Mouse (Mus musculus): ENCODE results near the gene Rhebl1. TPM values are rescaled to one million over a fixed set of nuclear protein-coding genes. Genes with fewer than 3 reads are reported as not detected.

Rhebl1 gene
- total RNA-seq, 2 experiments from 2014 or later = 1.3 TPM

- peak; percentile 93 for DNase-seq (ENCODE audit: low spot score)
Measured at GRCm38 (mm10) chr15:98871916-98872888, 22.1 kb downstream of the Rhebl1 start.

- DNase-seq (ENCODE audit: low spot score) = no peak
Measured at GRCm38 (mm10) chr15:98871070-98871915, 23.0 kb downstream of the Rhebl1 start, which contains the start of gene Kmt2d. TSS of gene Kmt2d (minus strand) at chr15:98871204.

- DNase-seq (ENCODE audit: low spot score) = peak; percentile 48
Measured at GRCm38 (mm10) chr15:98870179-98871069, 23.9 kb downstream of the Rhebl1 start.

- no peak for DNase-seq (ENCODE audit: low spot score)
Measured at GRCm38 (mm10) chr15:98869342-98870178, 24.8 kb downstream of the Rhebl1 start.

- DNase-seq (ENCODE audit: low spot score) = no peak
Measured at GRCm38 (mm10) chr15:98868346-98869063, 25.8 kb downstream of the Rhebl1 start.

GRCm38 (mm10) chr15:98867321-98867720, 27.0 kb downstream of the Rhebl1 start:
- peak; percentile 69 for DNase-seq (ENCODE audit: low spot score)

- DNase-seq (ENCODE audit: low spot score) = no peak
Measured at GRCm38 (mm10) chr15:98866501-98866900, 27.8 kb downstream of the Rhebl1 start.

- DNase-seq (ENCODE audit: low spot score) = no peak
Measured at GRCm38 (mm10) chr15:98865771-98866170, 28.6 kb downstream of the Rhebl1 start.

GRCm38 (mm10) chr15:98864951-98865350, 29.4 kb downstream of the Rhebl1 start:
- no peak for DNase-seq (ENCODE audit: low spot score)

- no peak for DNase-seq (ENCODE audit: low spot score)
Measured at GRCm38 (mm10) chr15:98863451-98863958, 30.8 kb downstream of the Rhebl1 start.

- DNase-seq (ENCODE audit: low spot score) = no peak
Measured at GRCm38 (mm10) chr15:98861701-98862410, 32.5 kb downstream of the Rhebl1 start.

- DNase-seq (ENCODE audit: low spot score) = no peak
Measured at GRCm38 (mm10) chr15:98860921-98861320, 33.4 kb downstream of the Rhebl1 start.

- DNase-seq (ENCODE audit: low spot score) = no peak
Measured at GRCm38 (mm10) chr15:98859319-98860043, 34.9 kb downstream of the Rhebl1 start.

- DNase-seq (ENCODE audit: low spot score) = no peak
Measured at GRCm38 (mm10) chr15:98854214-98854613, 40.1 kb downstream of the Rhebl1 start.

- DNase-seq (ENCODE audit: low spot score) = no peak
Measured at GRCm38 (mm10) chr15:98853161-98853937, 41.0 kb downstream of the Rhebl1 start.

- DNase-seq (ENCODE audit: low spot score) = no peak
Measured at GRCm38 (mm10) chr15:98852733-98853132, 41.6 kb downstream of the Rhebl1 start.

- DNase-seq (ENCODE audit: low spot score) = no peak
Measured at GRCm38 (mm10) chr15:98852071-98852470, 42.3 kb downstream of the Rhebl1 start.
